Mouse (Mus musculus) heart, adult 18-20 months (tissue): ENCODE measurements around the gene Acta1. TPM values are rescaled to one million over a fixed set of nuclear protein-coding genes. Genes with fewer than 3 reads are reported as not detected.

Experiments used
- DNase-seq, 2 experiments: peaks; one replicate each; pipeline ENCODE4 v3.0.0; 2021 to 2022; ENCODE audit warnings: mixed read lengths in 1 of 2
- total RNA-seq, 2 experiments: library from RNA; stranded (reverse); gene quantifications; 2 replicates each; pipeline ENCODE4 v1.2.3; 2021

Acta1 gene
- total RNA-seq, 2 experiments from 2014 or later = 385 to 423 TPM

- no peak for DNase-seq
These were observed 48.6 kb downstream of the Acta1 start for GRCm38 (mm10) chr8:123845991-123846390.

- no peak for DNase-seq
These were observed 49.4 kb downstream of the Acta1 start for GRCm38 (mm10) chr8:123845114-123845513.

GRCm38 (mm10) chr8:123844341-123844740, 50.2 kb downstream of the Acta1 start:
- DNase-seq = no peak

- DNase-seq = no peak
These were observed 52.5 kb downstream of the Acta1 start for GRCm38 (mm10) chr8:123842086-123842485.

Other genes starting within 250 kb of the Acta1 start
- 1 to 10 TPM; 6.3 to 8.9 TPM for gene Rhou, start 240.8 kb downstream of the Acta1 start, total RNA-seq
- gene Rab4a, start 88.8 kb downstream of the Acta1 start, total RNA-seq = 1 to 10 TPM; 8.6 to 8.9 TPM
- under 1 TPM; 0.57 to 0.93 TPM for gene Ccsap, start 34.5 kb downstream of the Acta1 start, total RNA-seq
- 10 to 100 TPM; 10.9 to 11.0 TPM for gene Nup133, start 54.5 kb upstream of the Acta1 start, total RNA-seq
- gene Abcb10, start 88.4 kb upstream of the Acta1 start, total RNA-seq = 10 to 100 TPM; 43.3 to 52.1 TPM
- gene Taf5l, start 126.6 kb upstream of the Acta1 start, total RNA-seq = 10 to 100 TPM; 12.1 to 13.5 TPM
- 1 to 10 TPM; 6.7 to 7.2 TPM for gene Urb2, start 126.8 kb upstream of the Acta1 start, total RNA-seq